ENCODE assay signal across 8 mouse cellular contexts in the genomic region with DNA sequence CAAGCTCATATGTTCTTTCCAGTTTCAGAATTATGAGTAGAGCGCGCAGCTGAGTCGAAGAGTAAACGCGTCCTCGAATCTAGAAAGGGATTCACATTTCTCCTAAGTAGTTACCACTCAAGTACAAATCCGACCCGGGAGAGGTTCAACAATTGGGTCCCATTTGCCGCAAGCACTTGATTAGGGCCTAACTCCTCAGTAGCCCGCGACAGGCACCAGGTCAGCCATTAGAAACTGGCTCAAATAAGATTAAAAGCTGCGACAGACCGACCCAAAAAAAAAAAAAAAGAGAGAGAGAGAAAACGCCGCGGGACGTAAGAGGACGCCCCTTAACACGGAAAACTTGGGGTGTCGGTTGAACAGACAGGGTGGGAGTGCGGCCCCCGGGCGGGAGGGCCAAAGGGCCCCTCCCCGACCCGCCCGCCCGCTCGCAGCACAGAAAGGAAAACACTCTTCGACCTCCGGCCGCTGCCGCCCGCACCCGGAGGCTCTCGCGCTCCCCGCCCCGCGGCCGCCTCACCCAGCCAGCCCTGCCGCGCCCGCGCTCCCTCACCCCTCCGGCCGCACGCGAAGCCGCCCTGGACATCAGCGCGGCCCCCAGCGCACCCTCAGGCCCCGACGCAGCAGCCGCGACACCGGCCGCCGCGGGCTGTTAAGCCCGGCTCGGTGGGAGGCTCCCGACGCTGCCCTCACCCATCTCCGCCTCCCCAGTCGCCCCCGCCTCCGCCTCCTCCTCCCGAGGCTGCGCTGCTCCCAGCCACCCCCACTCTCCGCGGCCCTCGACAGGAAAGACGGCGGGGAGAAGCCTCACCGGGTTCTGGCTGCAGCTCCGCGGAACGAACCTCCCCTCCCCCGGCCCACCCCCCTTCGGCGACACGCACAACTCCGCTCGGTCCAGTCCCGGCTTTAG. TPM values are rescaled to one million over a fixed set of nuclear protein-coding genes. Genes with fewer than 3 reads are reported as not detected.
DNase-seq lines count a peak whose midpoint lies in the region; ATAC-seq and TF ChIP-seq lines count a peak whose summit lies in the region.
"Not testable (repeated sequence)": the region's sequence is repeated elsewhere in the genome, so short reads cannot be mapped to it uniquely, and the experiment has no call there.

No protein-coding gene starts in this region.

- H3K4me2 ChIP-seq in forebrain, embryonic 16.5 days (ENCODE audit: low read length) = peak overlapping the region; percentile 66

- peak overlapping the region; percentile 84 for H3K27ac ChIP-seq in forebrain, embryonic 16.5 days (ENCODE audit: low read length)

- H3K9me3 ChIP-seq in G1E (replicated peaks); forebrain, embryonic 16.5 days (ENCODE audit: control insufficient read depth, low read length): not testable (repeated sequence)

- H3K36me3 ChIP-seq in G1E (replicated peaks) = peaks cover 21% of the 10 kb centered on the region
- not testable (repeated sequence) for H3K36me3 ChIP-seq in forebrain, embryonic 16.5 days (ENCODE audit: control insufficient read depth, insufficient read depth)

- ATAC-seq in G1E (ENCODE audit: extremely low read depth, insufficient number of reproducible peaks, low FRiP score, poor library complexity, severe bottlenecking); forebrain, embryonic 16.5 days: not testable (repeated sequence)

- 0% methylated on average over 33 of the region's 86 CpGs for WGBS in forebrain, embryonic 16.5 days

- TF ChIP-seq CTCF in G1E (IDR thresholded peaks at IDR 0.05; ENCODE audit: low read depth, low read length) = not testable (repeated sequence)

- H3K4me3 ChIP-seq in G1E (ENCODE audit: low read depth, low read length) = peak overlapping the region; percentile 74
- peak overlapping the region; percentile 77 for H3K4me3 ChIP-seq in forebrain, embryonic 16.5 days (replicated peaks; ENCODE audit: low read length)

- peak; percentile 19 for DNase-seq in G1E (ENCODE audit: low spot score)
- DNase-seq in cerebellum, adult 8-10 months = peak; percentile 48
- peak; percentile 53 for DNase-seq in heart, postnatal 4 days
- DNase-seq in layer of hippocampus, postnatal 10 days (ENCODE audit: low spot score in 2 of 2) = peak; percentile 28 to 50
- peak; percentile 58 for DNase-seq in lung, postnatal 10 days
- peak; percentile 42 for DNase-seq in ovary, postnatal 14 days (ENCODE audit: low spot score)
- peak; percentile 23 to 26 for DNase-seq in thymus, postnatal 10 days (ENCODE audit: low spot score in 2 of 2)

- H3K27me3 ChIP-seq in G1E (ENCODE audit: insufficient read depth, low read length); forebrain, embryonic 16.5 days (replicated peaks; ENCODE audit: control insufficient read depth, insufficient read depth, low read length): not testable (repeated sequence)

- H3K9ac ChIP-seq in forebrain, embryonic 16.5 days (replicated peaks; ENCODE audit: low read depth, low read length) = peak overlapping the region; percentile 73

- H3K4me1 ChIP-seq in G1E (ENCODE audit: insufficient read depth, low read depth, low read length) = peaks cover 21% of the 10 kb centered on the region
- peaks cover 22% of the 10 kb centered on the region for H3K4me1 ChIP-seq in forebrain, embryonic 16.5 days (replicated peaks; ENCODE audit: control insufficient read depth, insufficient read depth, low read length)

RNA-seq across cellular contexts. Expression of a gene that starts 0.5 kb away (rescaled TPM):
- total RNA-seq in G1E (2014; fragmentation: Nextera tagmentation) = 49.9 and 62.6 TPM in 2 replicates
- total RNA-seq in G1E (2017) = 27.0 and 28.6 TPM in 2 replicates
- polyA plus RNA-seq in G1E (2012) = 1.8 and 2.1 TPM in 2 replicates
- polyA plus RNA-seq in forebrain, embryonic 16.5 days (2015; fragmentation: Nextera tagmentation; extraction: Ambion mirVana) = 32.4 and 36.0 TPM in 2 replicates
- total RNA-seq in heart, postnatal 4 days (2021) = 10 to 100 TPM; 22.5 to 24.7 TPM
- 10 to 100 TPM; 28.5 to 32.1 TPM for total RNA-seq in layer of hippocampus, postnatal 10 days (2021)

RNA-seq across cellular contexts. Expression of a gene that starts 32.9 kb away (rescaled TPM):
- total RNA-seq in G1E (2014; fragmentation: Nextera tagmentation) (87.9 and 104 TPM in 2 replicates), G1E (2017) (49.7 and 67.7 TPM in 2 replicates)
- polyA plus RNA-seq in G1E (2012) = 10.4 and 11.5 TPM in 2 replicates
- 36.7 and 48.5 TPM in 2 replicates for polyA plus RNA-seq in forebrain, embryonic 16.5 days (2015; fragmentation: Nextera tagmentation; extraction: Ambion mirVana)
- total RNA-seq in heart, postnatal 4 days (2021) = 10 to 100 TPM; 34.3 to 41.7 TPM
- total RNA-seq in layer of hippocampus, postnatal 10 days (2021) = 10 to 100 TPM; 69.8 to 70.5 TPM
